Mouse (Mus musculus): ENCODE results near the gene Ift20.
"Not testable (repeated sequence)": the region's sequence is repeated elsewhere in the genome, so short reads cannot be mapped to it uniquely, and the experiment has no call there.

- not testable (repeated sequence) for TF ChIP-seq POLR2A (IDR thresholded peaks at IDR 0.05; ENCODE audit: low read depth, low read length); CTCF (IDR thresholded peaks at IDR 0.05; ENCODE audit: extremely low read depth, insufficient read length, insufficient replicate concordance, low read depth, low read length)
Measured at GRCm38 (mm10) chr11:78531515-78531914, 4.6 kb upstream of the Ift20 start.
